Mouse (Mus musculus) right cerebral cortex, postnatal 10 days (tissue): ENCODE data around the gene Rnf215.

Experiments
- DNase-seq, 2 experiments: peaks; one replicate each; pipeline ENCODE4 v3.0.0; 2021; ENCODE audit warnings: low spot score in 2 of 2

Gene Rnf215

GRCm38 (mm10) chr11:4190677-4191076 is 55.7 kb downstream of the Rnf215 start:
- no peak for DNase-seq
